Mouse (Mus musculus): Measurements from ENCODE around the gene Phgdh. TPM values are rescaled to one million over a fixed set of nuclear protein-coding genes. Genes with fewer than 3 reads are reported as not detected.

The Phgdh gene
- total RNA-seq (2022), result 10 to 100 TPM in 3 of 4 experiments, 1 to 10 TPM in 1; 6.8 to 28.8 (median 12.0) TPM

GRCm38 (mm10) chr3:98339706-98340109 is at the start of gene Phgdh:
Phgdh (minus strand) TSS chr3:98339990.
- peak; percentile 29 for DNase-seq

- no peak for DNase-seq
Observed at GRCm38 (mm10) chr3:98389305-98389704, 49.5 kb upstream of the Phgdh start.

DNA sequence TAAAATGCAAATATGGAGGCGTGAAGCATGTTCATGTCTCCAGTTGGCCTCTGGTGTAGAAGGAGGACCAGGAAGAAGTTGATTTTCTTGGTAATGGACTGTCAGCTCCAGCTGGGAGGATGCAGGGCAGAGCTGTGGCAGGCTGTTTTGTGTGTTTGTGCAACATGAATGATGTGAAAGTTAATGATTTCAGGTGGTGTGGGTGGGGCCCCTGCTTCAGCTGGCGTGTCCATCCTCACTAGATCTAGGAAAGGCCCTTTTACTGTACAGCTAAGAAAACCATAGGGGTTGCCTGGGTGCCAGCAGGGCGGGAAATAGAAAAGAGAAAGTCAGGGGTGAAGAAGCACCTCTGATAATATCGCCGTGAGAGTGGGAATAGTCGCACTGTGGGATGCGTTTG is 48.0 kb upstream of the Phgdh start:
- DNase-seq, result no peak

DNA sequence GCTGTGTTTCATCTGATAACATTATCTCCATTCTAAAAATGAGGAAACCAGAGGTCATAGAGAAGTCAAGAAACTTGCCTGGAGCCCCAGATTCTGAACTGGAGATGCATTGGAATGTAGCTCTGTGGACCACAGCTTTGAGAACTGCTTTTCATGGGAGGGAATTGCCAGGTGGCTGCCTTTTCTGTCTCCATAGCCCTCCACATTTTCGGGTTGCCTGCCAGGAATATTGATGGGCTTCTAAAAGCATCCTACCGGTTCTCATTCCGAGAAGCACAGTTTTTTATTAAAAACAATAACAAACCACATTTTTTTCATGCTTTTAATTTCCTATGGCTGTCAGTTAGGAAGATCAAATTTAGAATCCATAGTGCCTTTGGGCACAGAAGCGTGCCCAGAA is 47.3 kb upstream of the Phgdh start:
- no peak for DNase-seq

- peak; percentile 4 for DNase-seq
Observed at GRCm38 (mm10) chr3:98383024-98383790, 43.4 kb upstream of the Phgdh start.

- DNase-seq, result peak; percentile 74
Observed at GRCm38 (mm10) chr3:98382246-98382939, 42.6 kb upstream of the Phgdh start, which contains the start of gene Zfp697. Zfp697 (plus strand) TSS chr3:98382461.

DNA sequence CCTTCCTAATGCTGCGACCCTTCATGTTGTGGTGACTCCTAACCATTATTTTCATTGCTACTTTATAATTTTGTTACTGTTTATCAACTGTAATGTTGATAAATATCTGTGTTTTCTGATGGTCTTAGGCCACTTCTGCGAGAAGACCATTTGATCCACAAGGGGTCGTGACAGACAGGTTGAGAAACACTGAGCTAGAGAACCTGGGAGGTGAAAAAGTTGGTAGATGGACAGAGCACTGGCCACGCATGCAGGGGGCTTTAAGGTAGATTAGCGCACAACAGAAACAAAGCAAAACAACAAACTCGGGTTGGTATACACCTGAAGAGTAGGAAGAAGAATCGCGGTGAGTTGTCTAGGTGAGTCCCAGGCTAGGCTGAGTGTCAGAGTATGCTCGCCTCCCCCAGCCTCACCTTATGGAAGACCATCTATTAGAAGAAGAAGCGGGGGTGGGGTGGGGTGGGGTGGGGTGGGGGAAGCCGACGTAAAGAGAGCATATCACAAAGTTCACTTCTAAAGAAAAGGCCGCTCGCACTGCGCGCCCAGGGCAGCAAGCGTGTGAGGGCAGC is 42.0 kb upstream of the Phgdh start:
- DNase-seq, result no peak

DNA sequence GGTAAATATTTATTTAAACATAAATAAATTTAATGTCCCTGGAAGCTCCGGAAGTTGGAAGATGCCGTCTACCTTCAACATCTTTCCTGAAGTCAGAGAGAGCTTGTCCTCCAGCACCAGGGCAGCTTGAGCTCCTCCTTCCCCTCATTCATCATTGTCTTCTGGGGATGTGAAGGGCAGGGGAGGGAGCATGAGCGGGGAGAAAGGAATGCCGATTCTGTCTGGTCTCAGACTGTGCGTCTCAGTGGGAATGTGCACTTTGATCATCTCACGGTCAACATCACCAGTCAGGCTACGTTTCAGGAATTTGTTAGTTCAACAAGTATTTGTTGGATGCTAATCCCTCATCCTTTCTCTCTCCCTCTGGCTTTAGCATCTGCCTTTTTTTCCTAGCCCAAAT is 39.4 kb upstream of the Phgdh start:
- peak; percentile 35 for DNase-seq

DNA sequence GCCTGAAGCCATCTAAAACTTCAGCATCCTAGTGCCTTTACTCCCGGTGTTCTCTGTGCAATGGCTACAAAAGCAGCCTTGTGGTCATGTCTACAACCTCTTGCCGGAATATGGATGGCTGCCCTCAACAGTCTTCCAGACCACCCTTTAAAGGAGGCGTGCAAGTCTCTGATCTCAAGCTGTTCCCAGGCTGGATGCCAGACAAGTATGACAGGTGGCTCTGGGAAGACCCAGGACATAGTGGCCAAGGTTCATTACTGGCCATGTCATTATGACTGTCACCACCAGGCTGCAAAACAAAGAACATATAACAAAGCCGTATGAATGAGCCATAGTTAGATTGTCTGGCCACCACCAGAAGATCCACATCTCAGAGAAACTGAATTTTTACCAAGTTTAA is 38.5 kb upstream of the Phgdh start:
- DNase-seq, result no peak

DNA sequence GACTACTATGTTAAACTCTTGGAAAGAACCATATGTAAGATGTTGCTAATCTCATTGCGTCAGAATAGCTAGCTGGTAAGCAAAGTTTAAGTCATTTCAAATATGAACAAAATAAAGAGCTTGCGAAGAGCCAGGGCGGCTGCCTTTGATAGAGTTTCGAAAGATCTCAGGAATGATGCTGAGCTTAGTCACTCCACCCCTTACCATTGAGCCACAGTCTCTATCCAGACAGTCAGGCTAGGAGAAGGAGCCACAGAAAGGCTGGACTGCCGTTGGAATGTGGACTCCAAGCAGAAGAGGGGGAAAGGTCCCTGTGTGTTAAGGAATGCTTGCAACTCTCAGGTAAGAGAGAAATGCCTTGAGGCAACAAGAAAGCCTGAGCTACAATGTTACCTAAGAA is 35.2 kb upstream of the Phgdh start:
- DNase-seq, result no peak

GRCm38 (mm10) chr3:98374062-98374719 is 34.4 kb upstream of the Phgdh start:
- no peak for DNase-seq

GRCm38 (mm10) chr3:98368776-98369175 is 29.0 kb upstream of the Phgdh start:
- no peak for DNase-seq

GRCm38 (mm10) chr3:98368283-98368682 is 28.5 kb upstream of the Phgdh start:
- no peak for DNase-seq

GRCm38 (mm10) chr3:98366823-98367222 is 27.0 kb upstream of the Phgdh start:
- no peak for DNase-seq

- no peak for DNase-seq
Observed at GRCm38 (mm10) chr3:98366086-98366485, 26.3 kb upstream of the Phgdh start.

DNA sequence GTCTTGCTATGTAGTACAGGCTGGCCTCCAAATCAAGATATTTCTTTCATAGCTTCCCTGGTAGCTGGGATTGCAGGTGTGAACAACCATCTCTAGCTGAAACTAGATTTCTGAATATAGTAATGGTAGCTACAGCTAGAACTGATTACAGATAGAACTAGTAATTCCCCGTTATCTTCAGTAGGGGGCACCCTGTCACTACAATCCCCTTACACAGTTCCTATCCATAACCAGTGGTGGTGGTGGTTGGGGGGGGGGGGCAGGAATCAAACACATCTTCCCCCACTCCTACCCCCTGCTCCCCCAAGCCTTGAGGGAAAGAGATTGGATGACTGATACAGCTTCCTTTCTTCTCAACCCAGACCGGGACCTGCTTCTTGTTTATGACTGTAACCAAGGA is 23.0 kb upstream of the Phgdh start:
- DNase-seq, result no peak

DNA sequence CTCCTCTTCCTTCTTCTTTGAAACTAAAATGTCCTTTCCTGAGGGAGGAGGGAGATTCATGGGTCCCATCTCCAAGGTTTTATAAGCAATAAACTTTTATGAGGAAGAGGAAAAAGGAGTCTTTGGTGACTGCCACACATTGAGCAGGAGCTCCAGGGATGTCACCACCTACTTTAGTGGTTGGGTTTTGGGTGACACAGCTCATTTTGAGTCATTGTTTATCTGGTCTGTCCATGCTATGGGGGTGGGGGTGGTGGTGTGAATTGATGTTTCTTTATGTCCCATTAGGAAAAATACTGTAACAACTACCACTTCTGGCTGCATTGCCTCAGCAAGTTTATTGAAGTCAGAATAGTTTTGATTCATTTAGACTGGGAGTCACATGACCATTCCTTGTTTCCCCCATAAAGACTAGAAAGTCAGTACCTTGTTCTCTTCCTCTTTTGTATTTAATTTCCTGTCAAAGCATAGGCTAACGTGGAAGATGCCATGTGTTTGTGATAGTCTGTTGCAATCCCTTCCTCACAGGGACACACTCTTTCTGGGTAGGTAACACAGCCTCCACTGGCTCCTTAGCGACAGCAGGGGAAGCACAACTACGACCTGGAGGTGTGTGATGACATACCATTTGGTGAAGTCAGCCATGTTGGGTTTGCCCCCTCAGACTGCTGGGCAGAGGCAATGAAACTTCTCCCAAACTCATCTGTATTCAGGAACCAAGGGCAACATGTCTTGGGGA is 17.0 kb upstream of the Phgdh start:
- no peak for DNase-seq

- no peak for DNase-seq
Observed at GRCm38 (mm10) chr3:98356026-98356365, 16.2 kb upstream of the Phgdh start.

- DNase-seq, result no peak
Observed at GRCm38 (mm10) chr3:98355344-98356025, 15.7 kb upstream of the Phgdh start.

GRCm38 (mm10) chr3:98353892-98354291 is 14.1 kb upstream of the Phgdh start:
- no peak for DNase-seq

DNA sequence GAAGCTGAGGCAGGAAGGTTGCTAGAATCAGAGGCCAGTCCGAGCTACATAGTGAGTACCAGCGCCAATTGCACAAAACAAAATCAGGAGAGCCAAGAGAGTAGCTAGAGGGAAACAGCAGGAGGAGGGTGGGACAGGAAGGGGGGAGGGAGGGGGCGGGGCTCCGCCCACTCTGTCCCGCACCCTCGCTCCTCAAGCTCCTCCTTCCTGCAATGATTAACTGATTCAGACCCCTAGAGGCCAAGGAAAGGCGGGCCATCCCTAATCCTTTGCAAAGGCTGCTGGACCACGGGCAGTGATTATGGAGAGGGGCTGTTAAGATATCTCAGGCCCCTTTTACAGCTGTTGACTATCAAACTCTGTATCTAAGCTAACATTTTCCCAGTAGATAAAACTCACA is 8.9 kb upstream of the Phgdh start:
- DNase-seq, result no peak

DNA sequence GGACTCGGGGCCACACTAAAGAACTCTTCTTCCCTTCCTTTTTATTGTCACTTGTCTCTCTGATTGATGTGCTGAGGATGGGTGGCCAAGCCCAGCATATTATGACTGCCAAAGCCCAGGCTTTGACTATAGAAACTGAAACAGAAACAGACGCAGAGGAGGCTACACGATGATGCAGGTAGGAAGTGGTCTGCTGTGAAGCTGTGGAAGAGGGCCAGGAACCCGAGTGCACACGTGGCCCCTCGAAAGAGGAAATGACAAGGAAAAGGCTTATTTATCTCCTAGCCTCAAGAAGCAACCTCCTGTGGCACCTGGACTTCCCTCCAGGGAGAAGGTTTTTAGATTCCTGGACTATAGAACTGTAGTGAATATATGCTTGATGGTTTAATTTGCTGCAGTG is 8.3 kb upstream of the Phgdh start:
- DNase-seq, result no peak
